Mouse (Mus musculus) midbrain, embryonic 11.5 days (tissue): Measurements from ENCODE around the gene Fam20c. TPM values are rescaled to one million over a fixed set of nuclear protein-coding genes. Genes with fewer than 3 reads are reported as not detected.

ENCODE experiments used
- ATAC-seq: fragments of 200-750 bp; cut with Nextera tagmentation; 2 replicates; pipeline ENCODE4 v1.8.0; 2017; ENCODE audit warnings: moderate TSS enrichment, moderate library complexity; ENCODE audit not compliant: low FRiP score
- DNase-seq: peaks from one replicate; pipeline ENCODE4 v3.0.0; 2015; ENCODE audit warnings: low spot score; ENCODE audit errors: missing footprints
- H3K27ac ChIP-seq: fragments of 300-500 bp; sonication (generic); 2 replicates; pipeline ENCODE4 v1.5.1; 2014; ENCODE audit warnings: low read depth, low read length
- H3K27me3 ChIP-seq: fragments of 300-500 bp; sonication (generic); 2 replicates; pipeline ENCODE4 v1.6.1; 2014; ENCODE audit warnings: mild to moderate bottlenecking, low read length, moderate library complexity, mixed read lengths; ENCODE audit not compliant: control insufficient read depth, insufficient read depth
- H3K36me3 ChIP-seq: fragments of 300-500 bp; sonication (generic); 2 replicates; pipeline ENCODE4 v1.6.1; 2014; ENCODE audit warnings: mild to moderate bottlenecking, low read length, moderate library complexity, mixed read lengths; ENCODE audit not compliant: control insufficient read depth, insufficient read depth
- H3K4me1 ChIP-seq: fragments of 300-500 bp; sonication (generic); 2 replicates; pipeline ENCODE4 v1.6.1; 2014; ENCODE audit warnings: low read length; ENCODE audit not compliant: control insufficient read depth, insufficient read depth
- H3K4me2 ChIP-seq: fragments of 300-500 bp; sonication (generic); 2 replicates; pipeline ENCODE4 v1.6.1; 2014; ENCODE audit warnings: mild to moderate bottlenecking, moderate library complexity
- H3K4me3 ChIP-seq: fragments of 300-500 bp; sonication (generic); 2 replicates; pipeline ENCODE4 v1.5.1; 2014; ENCODE audit warnings: low read depth, low read length
- H3K9ac ChIP-seq: fragments of 300-500 bp; sonication (generic); 2 replicates; pipeline ENCODE4 v1.6.1; 2014; ENCODE audit warnings: low read length
- H3K9me3 ChIP-seq: fragments of 300-500 bp; sonication (generic); 2 replicates; pipeline ENCODE4 v1.6.1; 2016; ENCODE audit warnings: low read length; ENCODE audit not compliant: control insufficient read depth
- WGBS: fragments of 180-500 bp; shearing (Covaris S2); extraction: QIAGEN DNeasy Blood & Tissue Kit; methylation state at CpG from one replicate; pipeline ENCODE4 v1.1.7; 2014; 5-methylcytosine and 5-hydroxymethylcytosine counted together
- polyA plus RNA-seq: library from polyadenylated mRNA; unstranded; fragments of >200 nt; fragmentation: Nextera tagmentation; extraction: Ambion mirVana; gene quantifications from 2 replicates; pipeline ENCODE4 v1.2.1, GENCODE M21; 2014

The Fam20c gene
- polyA plus RNA-seq, 1 experiment from 2014 or later: 14.6 TPM

GRCm38 (mm10) chr5:138762361-138762760 lies 8.0 kb downstream of the Fam20c start:
- Histone ChIP-seq H3K4me3 (no peak overlapping the region), H3K27ac (no peak overlapping the region), H3K36me3 (no peaks in the 10 kb centered on the region; the same call in 1 of the 2 replicates), H3K9ac (no peak overlapping the region), H3K4me2 (no peak overlapping the region), H3K9me3 (no peaks in the 10 kb centered on the region), H3K27me3 (peaks cover under 1% of the 10 kb centered on the region; the same call in 1 of the 2 replicates), H3K4me1 (peaks cover 9% of the 10 kb centered on the region; the same call in 1 of the 2 replicates)
- ATAC-seq (no peak), DNase-seq (no peak)
- WGBS: 77% methylated on average over 4 of the region's 4 CpGs

GRCm38 (mm10) chr5:138764601-138765000 lies 10.3 kb downstream of the Fam20c start:
- Histone ChIP-seq H3K27me3 (no peaks in the 10 kb centered on the region), H3K9me3 (no peaks in the 10 kb centered on the region), H3K36me3 (no peaks in the 10 kb centered on the region; the same call in 1 of the 2 replicates), H3K27ac (no peak overlapping the region), H3K4me2 (no peak overlapping the region), H3K4me3 (no peak overlapping the region), H3K9ac (no peak overlapping the region), H3K4me1 (peaks cover 7% of the 10 kb centered on the region; the same call in 1 of the 2 replicates)
- DNase-seq (no peak), ATAC-seq (no peak)
- WGBS: 81% methylated on average over 8 of the region's 8 CpGs

- H3K4me1 ChIP-seq: no peaks in the 10 kb centered on the region
- H3K9me3 ChIP-seq: no peaks in the 10 kb centered on the region
- H3K9ac ChIP-seq: no peak overlapping the region
- 88% methylated on average over 11 of the region's 11 CpGs for WGBS
- H3K27me3 ChIP-seq: no peaks in the 10 kb centered on the region
- H3K4me2 ChIP-seq: no peak overlapping the region
- no peak overlapping the region for H3K27ac ChIP-seq
- no peaks in the 10 kb centered on the region for H3K36me3 ChIP-seq
- H3K4me3 ChIP-seq: no peak overlapping the region
- ATAC-seq (no peak), DNase-seq (peak; percentile 28)
Measured at GRCm38 (mm10) chr5:138767650-138768049, 13.3 kb downstream of the Fam20c start.

- no peak for ATAC-seq
- H3K9me3 ChIP-seq: no peaks in the 10 kb centered on the region
Measured at GRCm38 (mm10) chr5:138768704-138769103, 14.4 kb downstream of the Fam20c start.

GRCm38 (mm10) chr5:138769126-138769525 lies 14.8 kb downstream of the Fam20c start:
- Histone ChIP-seq H3K4me2 (no peak overlapping the region), H3K9ac (no peak overlapping the region), H3K4me3 (no peak overlapping the region), H3K4me1 (no peaks in the 10 kb centered on the region), H3K36me3 (no peaks in the 10 kb centered on the region), H3K27ac (no peak overlapping the region), H3K9me3 (no peaks in the 10 kb centered on the region), H3K27me3 (no peaks in the 10 kb centered on the region)
- 88% methylated on average over 5 of the region's 5 CpGs for WGBS
- ATAC-seq (no peak), DNase-seq (no peak)

More at GRCm38 (mm10) chr5:138768704-138769103, 14.4 kb downstream of the Fam20c start:
- Histone ChIP-seq H3K4me2 (no peak overlapping the region), H3K4me3 (no peak overlapping the region), H3K9ac (no peak overlapping the region), H3K4me1 (no peaks in the 10 kb centered on the region), H3K27me3 (no peaks in the 10 kb centered on the region), H3K27ac (no peak overlapping the region), H3K36me3 (no peaks in the 10 kb centered on the region)
- DNase-seq: no peak
- 88% methylated on average over 2 of the region's 2 CpGs for WGBS

GRCm38 (mm10) chr5:138775096-138775495 lies 20.8 kb downstream of the Fam20c start:
- DNase-seq: no peak
- no peak overlapping the region for H3K27ac ChIP-seq
- no peak overlapping the region for H3K4me2 ChIP-seq
- WGBS: 91% methylated on average over 5 of the region's 5 CpGs
- H3K4me3 ChIP-seq: no peak overlapping the region
- H3K9me3 ChIP-seq: no peaks in the 10 kb centered on the region
- no peaks in the 10 kb centered on the region for H3K27me3 ChIP-seq
- H3K9ac ChIP-seq: no peak overlapping the region
- H3K36me3 ChIP-seq: no peaks in the 10 kb centered on the region
- no peak for ATAC-seq
- H3K4me1 ChIP-seq: peaks cover 9% of the 10 kb centered on the region

- Histone ChIP-seq H3K36me3 (no peaks in the 10 kb centered on the region), H3K9ac (no peak overlapping the region), H3K27me3 (no peaks in the 10 kb centered on the region), H3K4me1 (peaks cover 9% of the 10 kb centered on the region), H3K4me2 (no peak overlapping the region), H3K27ac (no peak overlapping the region), H3K4me3 (no peak overlapping the region), H3K9me3 (no peaks in the 10 kb centered on the region)
- no peak for DNase-seq
- 77% methylated on average over 1 of the region's 1 CpGs for WGBS
- ATAC-seq: no peak
Measured at GRCm38 (mm10) chr5:138776346-138776745, 22.0 kb downstream of the Fam20c start.

GRCm38 (mm10) chr5:138778731-138779463 lies 24.6 kb downstream of the Fam20c start:
- H3K36me3 ChIP-seq: no peaks in the 10 kb centered on the region
- 44% methylated on average over 9 of the region's 9 CpGs for WGBS
- H3K27me3 ChIP-seq: no peaks in the 10 kb centered on the region
- H3K9me3 ChIP-seq: no peaks in the 10 kb centered on the region
- H3K27ac ChIP-seq: peak overlapping the region; percentile 58
- peaks cover 9% of the 10 kb centered on the region for H3K4me1 ChIP-seq
- H3K4me2 ChIP-seq: no peak overlapping the region
- H3K9ac ChIP-seq: peak overlapping the region; percentile 29; the same call in 1 of the 2 replicates
- DNase-seq (peak; percentile 86), ATAC-seq (peak; percentile 75)
- no peak overlapping the region for H3K4me3 ChIP-seq

GRCm38 (mm10) chr5:138779655-138780054 lies 25.3 kb downstream of the Fam20c start:
- H3K9ac ChIP-seq: no peak overlapping the region
- no peak overlapping the region for H3K27ac ChIP-seq
- no peaks in the 10 kb centered on the region for H3K36me3 ChIP-seq
- WGBS: 87% methylated on average over 3 of the region's 3 CpGs
- H3K27me3 ChIP-seq: no peaks in the 10 kb centered on the region
- no peak overlapping the region for H3K4me3 ChIP-seq
- no peak overlapping the region for H3K4me2 ChIP-seq
- H3K4me1 ChIP-seq: peaks cover 9% of the 10 kb centered on the region
- DNase-seq: no peak
- no peaks in the 10 kb centered on the region for H3K9me3 ChIP-seq
- no peak for ATAC-seq
